ENCODE assay signal across 8 mouse cellular contexts in genomic region chr12:110696173-110696974, GRCm38 (mm10). TPM values are rescaled to one million over a fixed set of nuclear protein-coding genes. Genes with fewer than 3 reads are reported as not detected.
A peak's percentile ranks its signal among the peaks of the same experiment; 100 is the strongest.
DNase-seq lines count a peak whose midpoint lies in the region; ATAC-seq and TF ChIP-seq lines count a peak whose summit lies in the region.

No protein-coding gene starts in this region.

- H3K4me1 ChIP-seq in cortical plate, adult 2 months (ENCODE audit: control insufficient read depth, insufficient read depth, low read length) = 0 out of 2 replicates have a peak, but pooled peaks cover 1% of the 10 kb centered on the region

- peak; percentile 99 for DNase-seq in gastrocnemius, postnatal 10 days
- DNase-seq in left cerebral cortex, postnatal 10 days (ENCODE audit: extremely low spot score in 1 of 2, low spot score in 2 of 2) = peak; percentile 96 to 98
- peak; percentile 97 for DNase-seq in right cerebral cortex, postnatal 25 days
- peak; percentile 99 for DNase-seq in urinary bladder, postnatal 4 days (ENCODE audit: low spot score in 2 of 2)

- intact Hi-C loops in left cerebral cortex, postnatal 10 days (cut with DNase I) = loop anchor here (5.0 kb wide), 1 partner anchor 146 kb away; the partner anchor contains the start of gene Mok

- peak; percentile 96 for TF ChIP-seq POLR2A in cortical plate, adult 2 months (IDR thresholded peaks at IDR 0.05; ENCODE audit: extremely low read depth, insufficient read depth, low read length)

- H3K4me3 ChIP-seq in cortical plate, adult 2 months (ENCODE audit: insufficient read depth, low read length) = peak overlapping the region; percentile 92

- peak overlapping the region; percentile 94 for H3K27ac ChIP-seq in cortical plate, adult 2 months (ENCODE audit: insufficient read depth, low read length)

- ATAC-seq in activated CD4-positive, CD25-positive, alpha-beta regulatory T cell, adult 4 months = peak; percentile 75
- peak; percentile 75 for ATAC-seq in inflammation-experienced regulatory T-cells, adult 6 months
- ATAC-seq in megakaryocyte-erythroid progenitor cell, adult 5-6 weeks (replicated peaks; ENCODE audit: low FRiP score, low TSS enrichment, poor library complexity, severe bottlenecking) = peak; percentile 45

- no peak for TF ChIP-seq CTCF in cortical plate, adult 2 months (IDR thresholded peaks at IDR 0.05; ENCODE audit: extremely low read depth, insufficient read depth, low read length)

RNA-seq across cellular contexts. Expression of gene Hsp90aa1, which starts 6.2 kb away (rescaled TPM):
- 100 to 1,000 TPM; 163 to 197 TPM for polyA plus RNA-seq in activated CD4-positive, CD25-positive, alpha-beta regulatory T cell, adult 4 months (2017; shearing (Covaris generic))
- polyA plus RNA-seq in cortical plate, adult 2 months (2012; rRNA removed) = 521 and 542 TPM in 2 replicates
- total RNA-seq in gastrocnemius, postnatal 10 days (2021) = 10 to 100 TPM; 63.8 to 80.1 TPM
- polyA plus RNA-seq in inflammation-experienced regulatory T-cells, adult 6 months (2017; shearing (Covaris generic)) = 100 to 1,000 TPM; 173 to 271 (median 181) TPM
- total RNA-seq in left cerebral cortex, postnatal 10 days (2021) = 1,000 to 10,000 TPM; 1,010 to 1,036 TPM
- 1,358 and 1,376 TPM in 2 replicates for total RNA-seq in megakaryocyte-erythroid progenitor cell, adult 5-6 weeks (2014; fragmentation: Nextera tagmentation)
- total RNA-seq in megakaryocyte-erythroid progenitor cell, adult 5-6 weeks (2017) = 3,639 and 4,695 TPM in 2 replicates

RNA-seq across cellular contexts. Expression of gene 1700001K19Rik, which starts 14.0 kb away (rescaled TPM):
- under 1 TPM in 1 of 2 experiments, not detected in 1; 0.58 TPM for polyA plus RNA-seq in activated CD4-positive, CD25-positive, alpha-beta regulatory T cell, adult 4 months (2017; shearing (Covaris generic))
- polyA plus RNA-seq in cortical plate, adult 2 months (2012; rRNA removed) = not detected in 2 replicates
- not detected for total RNA-seq in gastrocnemius, postnatal 10 days (2021)
- polyA plus RNA-seq in inflammation-experienced regulatory T-cells, adult 6 months (2017; shearing (Covaris generic)) = 1 to 10 TPM in 1 of 3 experiments, not detected in 2; 1.1 TPM
- total RNA-seq in left cerebral cortex, postnatal 10 days (2021) = not detected
- total RNA-seq in megakaryocyte-erythroid progenitor cell, adult 5-6 weeks (2014; fragmentation: Nextera tagmentation) = not detected in 2 replicates
- total RNA-seq in megakaryocyte-erythroid progenitor cell, adult 5-6 weeks (2017) = not detected in 2 replicates

RNA-seq across cellular contexts. Expression of gene Wdr20, which starts 41.4 kb away (rescaled TPM):
- polyA plus RNA-seq in activated CD4-positive, CD25-positive, alpha-beta regulatory T cell, adult 4 months (2017; shearing (Covaris generic)) = 10 to 100 TPM; 24.7 to 31.4 TPM
- polyA plus RNA-seq in cortical plate, adult 2 months (2012; rRNA removed) = 23.9 and 24.2 TPM in 2 replicates
- 10 to 100 TPM; 20.5 TPM for total RNA-seq in gastrocnemius, postnatal 10 days (2021)
- polyA plus RNA-seq in inflammation-experienced regulatory T-cells, adult 6 months (2017; shearing (Covaris generic)) = 10 to 100 TPM; 24.8 to 34.0 (median 33.4) TPM
- 10 to 100 TPM; 34.6 to 35.9 TPM for total RNA-seq in left cerebral cortex, postnatal 10 days (2021)
- 19.0 and 42.1 TPM in 2 replicates for total RNA-seq in megakaryocyte-erythroid progenitor cell, adult 5-6 weeks (2014; fragmentation: Nextera tagmentation)
- 29.1 and 29.5 TPM in 2 replicates for total RNA-seq in megakaryocyte-erythroid progenitor cell, adult 5-6 weeks (2017)

Comparison
In these comparisons a context has a peak if more than half of its experiments do, and no peak if none do; other contexts are left out.
1. Peak in every context shown above with its lines: DNase-seq, ATAC-seq, H3K4me3 ChIP-seq and H3K27ac ChIP-seq.
2. RNA of gene Hsp90aa1, which starts 6.2 kb away (total RNA-seq): 1,358 to 4,695 TPM in megakaryocyte-erythroid progenitor cell, adult 5-6 weeks and 1,010 to 1,036 TPM in left cerebral cortex, postnatal 10 days; 63.8 to 80.1 TPM in gastrocnemius, postnatal 10 days; every median in the first group is over 10 times any median in the second.